Mouse (Mus musculus): ENCODE measurements at regions not wholly inside any gene's neighbourhood (a gene's known extent, or its start where the extent isn't known, plus 50 kb on each side); places are given as distances from the start of the nearest gene placed in this dataset.

GRCm38 (mm10) chr9:41228425-41229224, 67.1 kb upstream of the Ubash3b start:
- peak; percentile 86 to 93 for DNase-seq (ENCODE audit: low spot score in 2 of 2)

GRCm38 (mm10) chr9:41223406-41223805, 61.9 kb upstream of the Ubash3b start:
- DNase-seq (ENCODE audit: low spot score in 2 of 2) = no peak

- no peak for DNase-seq (ENCODE audit: low spot score in 2 of 2)
Measured at GRCm38 (mm10) chr9:41222346-41223015, 61.0 kb upstream of the Ubash3b start.

GRCm38 (mm10) chr9:41221110-41221790, 59.8 kb upstream of the Ubash3b start:
- DNase-seq (ENCODE audit: low spot score in 2 of 2) = no peak

GRCm38 (mm10) chr9:41220105-41220669, 58.7 kb upstream of the Ubash3b start:
- DNase-seq (ENCODE audit: low spot score in 2 of 2) = no peak

GRCm38 (mm10) chr9:41218702-41219101, 57.2 kb upstream of the Ubash3b start:
- DNase-seq (ENCODE audit: low spot score in 2 of 2) = no peak

- no peak for DNase-seq (ENCODE audit: low spot score in 2 of 2)
Measured at GRCm38 (mm10) chr9:41216248-41216647, 54.8 kb upstream of the Ubash3b start.

- DNase-seq (ENCODE audit: low spot score in 2 of 2) = no peak
Measured at GRCm38 (mm10) chr9:41215026-41215425, 53.5 kb upstream of the Ubash3b start.

- DNase-seq (ENCODE audit: low spot score in 2 of 2) = no peak
Measured at GRCm38 (mm10) chr9:41212943-41213529, 51.5 kb upstream of the Ubash3b start.

- no peak for DNase-seq (ENCODE audit: low spot score in 2 of 2)
Measured at GRCm38 (mm10) chr9:41212303-41212901, 50.9 kb upstream of the Ubash3b start.

- no peak for DNase-seq (ENCODE audit: low spot score in 2 of 2)
Measured at GRCm38 (mm10) chr9:41211865-41212302, 50.4 kb upstream of the Ubash3b start.
